Mouse (Mus musculus): ENCODE results near the gene Gars.
A peak's percentile ranks its signal among the peaks of the same experiment; 100 is the strongest.

The Gars gene

DNA sequence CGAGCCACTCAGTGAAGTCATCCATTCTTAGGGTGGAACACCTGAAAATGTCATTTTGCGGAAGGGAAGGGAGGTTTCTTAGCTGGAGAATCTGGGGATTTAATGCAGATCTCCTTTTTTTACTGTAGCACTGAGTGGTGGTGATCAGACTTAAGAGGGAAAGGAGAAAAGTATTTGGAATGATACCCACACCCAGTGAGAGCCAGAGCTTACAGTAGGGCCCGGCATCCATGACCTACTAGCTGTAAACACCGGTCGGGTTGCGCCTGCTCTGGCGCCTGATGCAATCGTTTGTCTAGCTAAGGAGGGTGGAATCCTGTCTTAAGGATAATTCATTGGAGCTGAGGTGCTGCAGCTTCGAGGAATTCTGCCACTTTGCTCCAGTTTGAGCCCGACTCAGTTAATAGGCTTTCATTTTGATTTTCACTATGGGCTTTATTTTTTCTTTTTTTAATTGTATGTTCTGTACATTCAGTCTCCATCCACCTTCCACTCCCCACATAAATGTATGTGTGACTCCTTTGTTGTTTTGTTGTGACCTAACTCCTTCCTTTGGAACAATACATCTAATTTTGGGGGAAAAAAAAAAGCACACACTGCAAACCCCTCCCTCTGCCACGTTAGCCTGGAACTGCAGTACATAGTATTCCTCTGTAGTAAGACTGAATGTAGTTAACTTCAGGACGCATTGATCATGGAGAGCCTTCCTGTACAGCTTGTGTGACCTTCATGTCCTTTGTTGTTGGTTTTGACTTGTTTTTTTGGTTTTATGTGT is 1.1 kb downstream of the Gars start:
- peak; percentile 65 for DNase-seq (ENCODE audit: low read depth)

DNA sequence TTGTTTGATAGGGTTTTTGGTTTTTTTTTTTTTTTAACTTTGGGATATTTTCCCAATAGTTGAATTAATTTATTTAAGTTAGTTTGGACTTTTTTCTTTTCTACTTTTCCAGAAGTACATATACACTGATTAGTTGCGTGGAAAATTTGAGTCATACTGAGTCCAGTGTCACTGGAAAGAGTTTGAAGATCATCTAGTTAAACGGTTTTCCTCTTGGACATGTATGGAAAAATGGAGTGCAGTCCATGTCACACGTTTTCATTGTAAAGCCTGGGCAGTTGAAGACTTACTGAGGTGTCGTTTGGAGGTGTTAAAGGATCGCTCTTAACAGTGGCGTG is 1.6 kb downstream of the Gars start:
- DNase-seq (ENCODE audit: low read depth) = peak; percentile 54

- peak; percentile 28 for DNase-seq (ENCODE audit: low read depth)
Measured at GRCm38 (mm10) chr6:55040031-55040430, 2.2 kb downstream of the Gars start.

- no peak for DNase-seq (ENCODE audit: low read depth)
Measured at GRCm38 (mm10) chr6:55043206-55043605, 5.4 kb downstream of the Gars start.

- DNase-seq (ENCODE audit: low read depth) = no peak
Measured at GRCm38 (mm10) chr6:55044542-55044941, 6.7 kb downstream of the Gars start.

GRCm38 (mm10) chr6:55045326-55045725 is 7.5 kb downstream of the Gars start:
- DNase-seq (ENCODE audit: low read depth) = no peak

DNA sequence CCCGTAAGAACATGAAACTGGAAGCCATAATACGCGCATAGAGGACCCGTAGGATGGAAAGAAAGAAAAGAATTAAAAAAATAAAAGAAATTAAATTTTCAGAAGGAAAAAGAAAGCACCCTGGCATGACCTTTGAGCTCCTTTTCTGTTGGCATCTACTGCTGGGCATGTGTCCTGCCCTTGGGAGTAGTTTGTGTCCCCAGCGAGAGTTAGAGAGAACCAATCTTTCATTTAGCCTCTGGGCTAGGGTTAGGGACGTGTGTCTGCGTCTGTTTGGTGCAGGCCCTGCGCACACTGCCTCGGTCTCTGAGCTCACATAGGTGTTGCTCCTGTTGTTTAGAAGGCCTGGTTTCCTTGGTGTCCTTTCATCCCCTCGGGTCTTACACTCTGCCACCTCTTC is 11.4 kb downstream of the Gars start:
- DNase-seq (ENCODE audit: low read depth) = no peak

GRCm38 (mm10) chr6:55054491-55054890 is 16.7 kb downstream of the Gars start:
- no peak for DNase-seq (ENCODE audit: low read depth)

- DNase-seq (ENCODE audit: low read depth) = peak; percentile 40
Measured at GRCm38 (mm10) chr6:55057427-55057826, 19.6 kb downstream of the Gars start.

GRCm38 (mm10) chr6:55060241-55060825 is 22.5 kb downstream of the Gars start:
- no peak for DNase-seq (ENCODE audit: low read depth)

DNA sequence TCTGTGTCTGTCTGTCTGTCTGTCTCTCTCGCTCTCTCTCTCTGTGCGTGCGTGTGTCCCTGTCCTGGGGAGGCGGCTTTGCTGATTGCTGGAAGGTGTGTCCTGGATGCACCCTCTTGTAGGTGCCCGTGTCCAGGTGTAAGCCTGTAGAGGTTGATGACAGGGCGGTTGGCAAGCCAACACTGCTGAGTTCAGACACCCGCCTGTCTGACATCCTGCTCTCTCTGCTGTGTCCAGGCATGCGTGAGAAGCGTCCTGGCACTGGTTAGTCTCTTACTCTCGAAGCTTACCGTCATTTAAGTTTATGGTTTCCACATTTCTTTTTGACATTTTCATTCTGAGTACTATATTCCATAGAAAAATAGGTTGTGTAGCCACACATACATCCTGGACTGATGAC is 23.5 kb downstream of the Gars start:
- no peak for DNase-seq (ENCODE audit: low read depth)

DNA sequence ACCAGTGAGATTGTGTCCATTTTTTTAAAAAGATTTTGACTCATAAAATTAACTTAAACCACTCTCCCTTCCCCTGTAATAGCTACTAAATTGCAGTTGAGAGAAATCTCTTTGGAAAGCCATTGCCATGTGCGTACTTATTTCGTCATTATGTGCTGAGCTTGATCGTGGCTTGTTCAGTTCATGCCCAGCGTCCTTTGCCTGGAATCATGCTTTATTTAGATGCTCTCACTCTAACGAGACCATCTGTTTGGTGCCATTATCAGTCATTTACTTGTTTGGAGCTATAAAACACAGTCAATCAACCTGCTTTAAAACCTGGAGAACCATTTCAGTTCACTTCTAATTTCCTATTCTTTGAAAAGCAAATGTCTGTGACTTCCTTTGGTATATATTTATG is 24.4 kb downstream of the Gars start:
- no peak for DNase-seq (ENCODE audit: low read depth)

GRCm38 (mm10) chr6:55063793-55064476 is 26.1 kb downstream of the Gars start:
- DNase-seq (ENCODE audit: low read depth) = peak; percentile 53

GRCm38 (mm10) chr6:55064477-55064827 is 26.6 kb downstream of the Gars start:
- DNase-seq (ENCODE audit: low read depth) = no peak

DNA sequence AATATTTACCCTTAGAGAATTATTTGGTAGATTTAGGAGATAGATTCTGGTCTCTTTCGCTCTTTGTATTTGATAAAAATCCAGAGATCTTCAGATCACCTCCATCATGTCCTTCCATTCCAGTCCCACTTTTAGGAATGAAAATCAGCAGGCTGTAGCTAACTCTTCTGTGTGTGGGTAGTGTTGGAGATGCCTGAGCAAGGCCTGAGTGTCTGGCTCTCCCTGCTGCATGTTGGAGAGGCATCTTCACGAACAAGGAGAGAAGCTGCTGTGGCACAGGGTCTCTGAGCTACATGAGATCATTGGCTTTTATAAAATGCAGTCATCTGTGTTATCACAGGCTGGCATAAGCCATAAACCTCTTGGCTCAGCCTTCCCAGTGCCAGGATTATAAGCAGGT is 28.1 kb downstream of the Gars start:
- DNase-seq (ENCODE audit: low read depth) = no peak

DNA sequence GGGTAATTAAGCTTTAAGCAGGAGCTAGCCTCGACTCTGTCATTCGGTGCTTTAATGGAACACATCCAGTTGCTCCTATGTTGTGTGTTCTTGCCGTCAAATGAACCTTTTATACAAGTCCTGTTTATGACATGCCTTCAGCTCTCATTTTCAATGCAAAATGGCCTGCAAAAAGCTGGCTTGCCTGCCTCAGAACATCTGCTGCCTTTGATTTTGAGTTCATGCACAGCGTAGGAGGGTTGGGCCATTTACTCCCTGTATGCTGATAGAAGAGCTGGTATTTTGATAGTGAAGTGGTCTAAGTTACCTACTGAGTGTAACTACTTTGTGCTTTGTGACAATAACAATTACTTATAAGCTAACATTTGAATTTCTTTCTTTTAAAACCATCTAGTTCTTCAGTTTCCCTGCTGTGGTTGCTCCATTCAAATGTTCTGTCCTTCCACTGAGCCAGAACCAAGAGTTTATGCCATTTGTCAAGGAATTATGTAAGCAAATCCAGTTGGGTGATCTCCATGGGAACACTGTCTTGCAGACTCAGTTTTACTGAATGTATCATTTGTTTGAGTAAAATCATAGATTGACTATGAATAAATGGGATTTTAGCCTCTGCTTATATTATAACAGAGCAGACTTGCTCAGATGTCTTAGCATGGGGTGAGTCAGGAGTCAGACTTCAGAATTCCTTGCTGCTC is 38.9 kb downstream of the Gars start:
- no peak for DNase-seq (ENCODE audit: low read depth)

DNA sequence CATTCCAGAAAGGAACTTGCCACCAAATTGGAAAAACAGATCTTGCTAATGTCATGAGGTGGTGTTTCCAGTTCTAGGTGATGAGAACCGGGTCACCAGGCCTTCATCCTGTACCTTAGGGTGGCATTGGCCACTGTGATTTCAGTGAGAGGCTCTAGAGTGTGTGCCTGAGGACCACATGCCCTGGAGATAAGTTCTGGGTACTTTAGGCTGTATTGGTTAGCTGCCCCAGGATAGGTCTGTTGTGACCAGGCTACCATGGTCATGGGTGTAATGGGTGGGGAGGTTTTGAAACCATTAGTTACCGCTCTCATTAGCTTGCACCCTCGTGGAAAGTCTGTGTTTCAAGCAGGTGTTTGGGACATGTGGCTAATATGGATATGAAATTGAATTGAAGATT is 43.6 kb downstream of the Gars start:
- DNase-seq (ENCODE audit: low read depth) = no peak

DNA sequence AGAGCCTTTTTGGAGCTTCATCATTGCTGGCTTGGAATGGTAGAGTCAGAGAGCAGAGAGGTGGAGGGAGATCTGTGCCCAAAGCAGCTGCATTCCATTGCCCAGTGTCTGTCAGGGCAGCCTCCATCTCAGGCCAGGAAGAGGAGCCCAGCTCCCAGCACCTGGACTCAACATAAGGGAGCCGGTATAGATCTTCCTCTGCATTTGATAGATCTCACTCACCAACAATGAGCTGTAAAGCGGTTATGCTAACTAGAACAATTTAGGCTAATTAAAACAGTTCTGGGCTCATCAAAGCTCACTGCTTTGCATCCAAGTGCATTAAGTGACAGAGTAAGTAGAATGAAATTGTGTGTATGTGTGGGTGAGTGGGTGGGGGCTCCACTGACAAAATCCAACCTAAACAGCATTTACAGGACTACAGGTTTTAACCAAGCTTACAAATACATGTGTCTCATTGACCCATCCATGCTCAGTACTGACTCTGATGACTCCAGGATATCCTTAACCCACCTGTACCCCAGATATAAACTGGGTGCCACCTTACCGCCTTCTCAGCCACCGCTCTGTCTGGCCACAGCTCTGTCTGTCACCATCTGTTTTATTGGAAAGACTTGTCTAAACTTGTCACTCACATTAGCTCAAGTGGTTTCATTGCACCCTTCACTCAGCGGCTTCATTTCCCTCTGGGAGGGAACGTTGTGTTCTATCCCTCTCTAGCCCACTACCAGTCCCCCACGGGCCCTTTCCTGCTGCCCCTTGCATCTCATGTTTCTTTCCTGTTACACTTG is 44.6 kb downstream of the Gars start:
- no peak for DNase-seq (ENCODE audit: low read depth)

GRCm38 (mm10) chr6:55087355-55087754 is 49.5 kb downstream of the Gars start:
- DNase-seq (ENCODE audit: low read depth) = no peak

DNA sequence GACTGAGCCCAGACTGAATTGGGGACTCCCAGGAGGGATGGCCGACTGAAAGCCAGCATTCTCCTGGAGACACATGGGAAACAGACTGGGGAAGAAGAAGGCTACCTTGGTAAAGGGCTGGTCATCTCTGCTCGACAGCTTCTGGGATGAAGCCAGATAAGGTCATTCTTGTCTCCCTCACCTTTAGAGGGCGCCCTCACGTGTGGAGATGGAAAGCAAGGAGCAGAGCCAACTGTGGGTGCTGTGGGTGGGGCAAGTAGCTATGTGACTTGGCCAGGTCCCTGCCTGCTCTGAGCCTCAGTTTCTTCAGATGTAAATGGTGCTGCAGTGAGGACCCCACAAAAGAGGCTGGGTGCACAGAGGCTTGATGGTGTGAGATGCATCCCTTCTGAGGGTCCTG is 52.8 kb downstream of the Gars start:
- DNase-seq (ENCODE audit: low read depth) = peak; percentile 17

GRCm38 (mm10) chr6:55091396-55091795 is 53.6 kb downstream of the Gars start:
- no peak for DNase-seq (ENCODE audit: low read depth)
